Mouse (Mus musculus): Measurements from ENCODE around the gene Acot7.

DNA sequence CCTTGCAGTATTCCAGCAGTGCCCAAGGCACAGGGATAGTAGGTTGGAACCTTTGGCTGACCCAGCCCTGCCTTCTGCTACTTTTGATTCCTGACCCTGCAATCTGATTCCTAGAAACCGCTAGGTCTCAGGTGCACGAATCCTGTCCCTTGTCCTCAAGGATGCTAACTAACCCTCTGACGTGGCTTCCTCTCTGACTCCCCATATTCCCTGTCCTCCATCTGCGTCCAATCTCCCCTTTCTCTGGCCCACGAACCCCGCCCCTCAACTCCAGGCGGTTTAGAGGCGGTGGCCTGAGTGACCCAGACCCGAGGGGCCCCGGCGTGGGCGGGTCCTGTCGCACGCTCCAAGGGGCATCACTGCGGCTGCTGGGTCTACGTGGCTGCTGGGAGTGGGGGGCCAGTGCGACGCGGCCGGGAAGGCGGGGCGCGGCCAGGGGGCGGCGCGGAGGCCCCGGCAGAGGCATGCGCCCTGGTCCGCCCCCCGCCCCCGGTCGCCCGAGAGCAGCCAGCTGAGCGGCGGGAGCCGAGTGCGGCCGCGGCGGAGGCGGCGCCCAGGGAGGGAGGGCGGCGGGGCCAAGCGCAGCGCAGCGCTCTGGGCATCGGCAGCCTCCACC, 95.8 kb downstream of the Acot7 start, which contains the start of gene Gpr153:
- TF ChIP-seq GATA1 (IDR thresholded peaks at IDR 0.05; ENCODE audit: low read length), result no peak
- TF ChIP-seq TAL1 (IDR thresholded peaks at IDR 0.05; ENCODE audit: low read length), result no peak
